Mouse (Mus musculus): ENCODE data around the gene Mnx1.

DNA sequence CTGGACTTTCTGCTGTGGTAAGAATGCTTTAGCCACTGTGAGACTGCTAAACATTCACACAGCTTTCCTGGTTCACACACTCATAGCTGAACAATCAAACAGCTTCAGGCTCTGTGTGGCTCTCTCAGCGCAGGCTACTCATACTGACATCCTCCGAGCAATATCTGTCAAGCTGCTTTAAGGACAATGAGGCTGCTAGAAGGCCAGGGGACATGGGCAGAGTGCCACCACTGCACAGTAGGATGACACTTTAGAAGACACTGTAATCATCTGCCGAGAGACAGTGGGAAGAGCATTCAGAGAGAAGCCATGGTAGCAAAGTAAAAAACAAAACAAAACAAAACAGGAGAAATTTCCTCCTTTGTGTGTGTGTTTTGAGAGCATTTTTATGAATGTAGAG, 37.6 kb upstream of the Mnx1 start:
- TF ChIP-seq CTCF (IDR thresholded peaks at IDR 0.05; ENCODE audit: low read depth), result no peak
- no peak for TF ChIP-seq EP300 (IDR thresholded peaks at IDR 0.05; ENCODE audit: low read depth)

Measured in heart, postnatal 0 days (tissue).